Mouse (Mus musculus): Measurements from ENCODE around the gene Map1s. TPM values are rescaled to one million over a fixed set of nuclear protein-coding genes. Genes with fewer than 3 reads are reported as not detected.

The Map1s gene
- polyA plus RNA-seq, 2 experiments: 9.3 to 11.5 TPM

GRCm38 (mm10) chr8:70878178-70878577, 27.6 kb upstream of the Map1s start:
- Histone ChIP-seq H3K9me3 (ENCODE audit: control insufficient read depth, low read length) (no peaks in the 10 kb centered on the region), H3K36me3 (replicated peaks; ENCODE audit: control insufficient read depth, insufficient read depth, low read depth) (no peaks in the 10 kb centered on the region), H3K4me2 (ENCODE audit: low read depth) (no peak overlapping the region), H3K4me3 (ENCODE audit: insufficient read depth in 1 of 2, low read depth in 2 of 2, low read length in 2 of 2) (no peak overlapping the region), H3K4me1 (replicated peaks; ENCODE audit: control insufficient read depth in 2 of 2, insufficient read depth in 2 of 2, low read length in 1 of 2) (peaks cover 5 to 6% of the 10 kb centered on the region in 2 experiments), H3K9ac (replicated peaks) (no peak overlapping the region), H3K27me3 (ENCODE audit: control insufficient read depth, insufficient read depth, low read length) (no peaks in the 10 kb centered on the region; the same call in none of the 2 replicates), H3K27ac (no peak overlapping the region)
- DNase-seq (ENCODE audit: low read depth in 3 of 3, low spot score in 3 of 3) (no peak), ATAC-seq (ENCODE audit: insufficient read depth) (no peak)
- WGBS (ENCODE audit: insufficient replicate concordance): 30% methylated on average over 2 of the region's 2 CpGs
- TF ChIP-seq EP300 (IDR thresholded peaks at IDR 0.05; ENCODE audit: low read depth): no peak
- no peak for TF ChIP-seq CTCF (IDR thresholded peaks at IDR 0.05; ENCODE audit: low read depth)

DNA sequence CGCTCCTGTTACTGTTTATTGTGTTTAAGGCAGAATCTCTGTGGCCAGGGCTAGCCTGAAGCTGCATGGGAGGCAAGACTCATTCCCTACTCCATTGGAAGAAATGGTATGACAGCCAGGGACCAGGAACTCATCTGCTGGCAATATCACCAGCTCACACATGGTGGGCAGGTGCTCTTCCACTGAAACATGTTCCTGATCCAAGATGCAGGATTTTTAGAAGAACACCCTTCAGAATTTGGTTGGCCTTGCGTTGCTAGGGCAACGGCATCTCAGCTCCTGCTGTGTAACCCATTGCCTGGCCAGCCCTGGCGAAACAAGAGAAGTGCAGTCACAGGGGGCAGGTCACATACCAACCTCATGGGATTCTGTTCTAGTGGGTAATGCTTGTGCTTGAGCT, 26.2 kb upstream of the Map1s start:
- H3K36me3 ChIP-seq (replicated peaks; ENCODE audit: control insufficient read depth, insufficient read depth, low read depth): no peaks in the 10 kb centered on the region
- H3K27me3 ChIP-seq (ENCODE audit: control insufficient read depth, insufficient read depth, low read length): no peaks in the 10 kb centered on the region; the same call in none of the 2 replicates
- H3K4me1 ChIP-seq (replicated peaks; ENCODE audit: control insufficient read depth in 2 of 2, insufficient read depth in 2 of 2, low read length in 1 of 2): peaks cover 5 to 6% of the 10 kb centered on the region in 2 experiments
- no peak overlapping the region for H3K4me3 ChIP-seq (ENCODE audit: insufficient read depth in 1 of 2, low read depth in 2 of 2, low read length in 2 of 2)
- no peak overlapping the region for H3K4me2 ChIP-seq (ENCODE audit: low read depth)
- ATAC-seq (ENCODE audit: insufficient read depth): no peak
- H3K9me3 ChIP-seq (ENCODE audit: control insufficient read depth, low read length): no peaks in the 10 kb centered on the region
- no peak overlapping the region for H3K27ac ChIP-seq
- TF ChIP-seq EP300 (IDR thresholded peaks at IDR 0.05; ENCODE audit: low read depth) (no peak), CTCF (IDR thresholded peaks at IDR 0.05; ENCODE audit: low read depth) (no peak)
- DNase-seq (ENCODE audit: low read depth in 3 of 3, low spot score in 3 of 3): no peak
- no peak overlapping the region for H3K9ac ChIP-seq (replicated peaks)
- 55% methylated on average over 4 of the region's 4 CpGs for WGBS (ENCODE audit: insufficient replicate concordance)

- no peak overlapping the region for H3K9ac ChIP-seq (replicated peaks)
- WGBS (ENCODE audit: insufficient replicate concordance): 15% methylated on average over 4 of the region's 4 CpGs
- TF ChIP-seq EP300 (IDR thresholded peaks at IDR 0.05; ENCODE audit: low read depth) (no peak), CTCF (IDR thresholded peaks at IDR 0.05; ENCODE audit: low read depth) (no peak)
- no peaks in the 10 kb centered on the region; the same call in none of the 2 replicates for H3K27me3 ChIP-seq (ENCODE audit: control insufficient read depth, insufficient read depth, low read length)
- ATAC-seq (ENCODE audit: insufficient read depth): no peak
- no peak overlapping the region for H3K27ac ChIP-seq
- H3K36me3 ChIP-seq (replicated peaks; ENCODE audit: control insufficient read depth, insufficient read depth, low read depth): no peaks in the 10 kb centered on the region
- no peak overlapping the region for H3K4me2 ChIP-seq (ENCODE audit: low read depth)
- H3K9me3 ChIP-seq (ENCODE audit: control insufficient read depth, low read length): no peaks in the 10 kb centered on the region
- H3K4me3 ChIP-seq (ENCODE audit: insufficient read depth in 1 of 2, low read depth in 2 of 2, low read length in 2 of 2): no peak overlapping the region
- peaks cover 5 to 6% of the 10 kb centered on the region in 2 experiments for H3K4me1 ChIP-seq (replicated peaks; ENCODE audit: control insufficient read depth in 2 of 2, insufficient read depth in 2 of 2, low read length in 1 of 2)
- no peak for DNase-seq (ENCODE audit: low read depth in 3 of 3, low spot score in 3 of 3)
These were observed 25.6 kb upstream of the Map1s start for GRCm38 (mm10) chr8:70880126-70880525.

DNA sequence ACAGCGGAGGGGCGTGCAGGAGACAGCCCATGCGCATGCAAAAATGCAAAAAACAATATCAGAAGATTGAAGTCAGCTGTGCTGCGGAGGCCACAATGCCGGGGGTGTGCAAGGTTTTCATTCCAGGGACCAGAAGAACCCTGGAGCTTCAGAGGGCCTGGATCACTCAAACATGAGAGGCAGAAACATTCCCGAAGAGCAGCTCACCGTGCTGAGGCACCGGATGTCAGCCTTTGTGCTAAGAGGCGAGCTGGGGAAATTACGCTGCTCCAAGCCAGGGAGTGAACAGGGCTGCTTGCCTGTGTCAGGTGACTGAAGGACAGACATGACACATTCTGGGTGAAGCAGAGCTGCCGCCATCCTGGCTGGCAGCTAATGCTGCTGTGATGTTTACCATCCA, 25.2 kb upstream of the Map1s start:
- no peaks in the 10 kb centered on the region for H3K9me3 ChIP-seq (ENCODE audit: control insufficient read depth, low read length)
- H3K4me2 ChIP-seq (ENCODE audit: low read depth): no peak overlapping the region
- TF ChIP-seq EP300 (IDR thresholded peaks at IDR 0.05; ENCODE audit: low read depth) (no peak), CTCF (IDR thresholded peaks at IDR 0.05; ENCODE audit: low read depth) (no peak)
- no peak overlapping the region for H3K4me3 ChIP-seq (ENCODE audit: insufficient read depth in 1 of 2, low read depth in 2 of 2, low read length in 2 of 2)
- ATAC-seq (ENCODE audit: insufficient read depth) (no peak), DNase-seq (ENCODE audit: low read depth in 3 of 3, low spot score in 3 of 3) (no peak)
- no peaks in the 10 kb centered on the region; the same call in none of the 2 replicates for H3K27me3 ChIP-seq (ENCODE audit: control insufficient read depth, insufficient read depth, low read length)
- H3K36me3 ChIP-seq (replicated peaks; ENCODE audit: control insufficient read depth, insufficient read depth, low read depth): no peaks in the 10 kb centered on the region
- H3K4me1 ChIP-seq (replicated peaks; ENCODE audit: control insufficient read depth in 2 of 2, insufficient read depth in 2 of 2, low read length in 1 of 2): peaks cover 5 to 6% of the 10 kb centered on the region in 2 experiments
- 32% methylated on average over 11 of the region's 11 CpGs for WGBS (ENCODE audit: insufficient replicate concordance)
- no peak overlapping the region for H3K27ac ChIP-seq
- H3K9ac ChIP-seq (replicated peaks): no peak overlapping the region

DNA sequence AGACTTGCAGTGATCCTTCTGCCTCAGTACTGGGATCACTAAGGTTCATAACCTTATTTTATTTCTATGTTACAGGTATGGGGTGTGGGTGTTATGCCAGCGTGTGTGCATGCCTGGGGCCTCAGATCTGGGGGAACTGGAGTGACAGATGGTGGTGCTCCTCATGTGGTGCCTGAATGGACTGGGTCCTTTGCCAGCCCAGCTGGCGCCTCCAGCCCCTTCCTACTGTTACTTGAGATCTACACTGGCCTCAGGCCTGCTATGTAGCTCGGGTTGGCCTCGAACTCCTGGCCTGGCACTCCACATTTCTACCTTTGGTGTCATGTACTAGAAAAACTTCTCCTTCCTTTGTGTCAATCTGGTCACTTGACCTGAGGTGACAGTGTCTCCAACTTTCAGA, 21.5 kb upstream of the Map1s start:
- no peak for TF ChIP-seq EP300 (IDR thresholded peaks at IDR 0.05; ENCODE audit: low read depth)
- TF ChIP-seq CTCF (IDR thresholded peaks at IDR 0.05; ENCODE audit: low read depth): no peak
- Histone ChIP-seq H3K4me1 (replicated peaks; ENCODE audit: control insufficient read depth in 2 of 2, insufficient read depth in 2 of 2, low read length in 1 of 2) (0 out of 4 replicates have a peak, but pooled peaks cover 0 to 3% of the 10 kb centered on the region in 2 experiments), H3K9ac (replicated peaks) (no peak overlapping the region), H3K36me3 (replicated peaks; ENCODE audit: control insufficient read depth, insufficient read depth, low read depth) (no peaks in the 10 kb centered on the region), H3K4me3 (ENCODE audit: insufficient read depth in 1 of 2, low read depth in 2 of 2, low read length in 2 of 2) (no peak overlapping the region), H3K9me3 (ENCODE audit: control insufficient read depth, low read length) (no peaks in the 10 kb centered on the region), H3K4me2 (ENCODE audit: low read depth) (no peak overlapping the region), H3K27me3 (ENCODE audit: control insufficient read depth, insufficient read depth, low read length) (no peaks in the 10 kb centered on the region; the same call in none of the 2 replicates), H3K27ac (no peak overlapping the region)
- no peak for DNase-seq (ENCODE audit: low read depth in 3 of 3, low spot score in 3 of 3)
- 60% methylated on average over 4 of the region's 4 CpGs for WGBS (ENCODE audit: insufficient replicate concordance)
- ATAC-seq (ENCODE audit: insufficient read depth): no peak

Measured in liver, embryonic 14.5 days (tissue).